Mouse (Mus musculus): ENCODE data around the gene Rab15.

The Rab15 gene

GRCm38 (mm10) chr12:76778305-76779083 is 44.2 kb downstream of the Rab15 start:
- no peak for DNase-seq (ENCODE audit: low spot score in 2 of 2)

- DNase-seq (ENCODE audit: low spot score in 2 of 2), result no peak
These were observed 44.9 kb downstream of the Rab15 start for GRCm38 (mm10) chr12:76777845-76778244.

- DNase-seq (ENCODE audit: low spot score in 2 of 2), result no peak
These were observed 45.8 kb downstream of the Rab15 start for GRCm38 (mm10) chr12:76776898-76777297.

GRCm38 (mm10) chr12:76775132-76775531 is 47.6 kb downstream of the Rab15 start:
- no peak for DNase-seq (ENCODE audit: low spot score in 2 of 2)

GRCm38 (mm10) chr12:76774652-76775051 is 48.1 kb downstream of the Rab15 start:
- no peak for DNase-seq (ENCODE audit: low spot score in 2 of 2)

- DNase-seq (ENCODE audit: low spot score in 2 of 2), result no peak
These were observed 51.2 kb downstream of the Rab15 start for GRCm38 (mm10) chr12:76771540-76771939.

- DNase-seq (ENCODE audit: low spot score in 2 of 2), result no peak
These were observed 51.7 kb downstream of the Rab15 start for GRCm38 (mm10) chr12:76770841-76771500.

GRCm38 (mm10) chr12:76765901-76766630 is 56.6 kb downstream of the Rab15 start:
- peak in 1 of 2 experiments; percentile 14 for DNase-seq (ENCODE audit: low spot score in 2 of 2)

GRCm38 (mm10) chr12:76765354-76765851 is 57.3 kb downstream of the Rab15 start, which contains the start of the genes Churc1 and Fntb:
TSS of gene Churc1 (plus strand) at chr12:76765538.
TSS of gene Fntb (plus strand) at chr12:76765589.
- DNase-seq (ENCODE audit: low spot score in 2 of 2), result peak; percentile 81 to 88

- peak in 1 of 2 experiments; percentile 76 for DNase-seq (ENCODE audit: low spot score in 2 of 2)
These were observed 69.9 kb downstream of the Rab15 start for GRCm38 (mm10) chr12:76752652-76753318.

GRCm38 (mm10) chr12:76750866-76751459 is 71.7 kb downstream of the Rab15 start:
- no peak for DNase-seq (ENCODE audit: low spot score in 2 of 2)
